Comparison of ENCODE assay signal across 8 mouse cellular contexts in the genomic region with DNA sequence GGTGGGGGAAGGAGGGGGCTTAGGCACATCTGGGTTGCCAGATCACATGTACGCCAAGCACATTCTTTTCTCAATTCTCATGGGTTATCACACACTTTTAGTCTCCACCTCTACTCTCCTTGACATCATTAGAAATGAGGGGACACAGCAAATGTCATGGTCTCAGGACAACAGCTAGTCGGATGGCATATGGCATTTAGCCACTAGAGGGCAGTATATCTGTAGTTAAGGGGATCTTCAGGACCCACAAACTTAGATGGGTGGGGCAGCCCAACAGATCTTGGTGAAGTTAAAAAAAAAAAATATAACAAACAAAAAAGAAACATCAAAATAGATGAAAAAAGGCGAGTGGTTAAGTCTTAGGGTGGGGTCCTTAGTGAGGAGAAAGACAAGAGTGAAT. TPM values are rescaled to one million over a fixed set of nuclear protein-coding genes. Genes with fewer than 3 reads are reported as not detected.
DNase-seq lines count a peak whose midpoint lies in the region; ATAC-seq lines count a peak whose summit lies in the region.

No protein-coding gene starts in this region.

- no peak for ATAC-seq in kidney, embryonic 14.5 days (ENCODE audit: low FRiP score, low TSS enrichment)
- no peak for ATAC-seq in embryonic facial prominence, embryonic 11.5 days (replicated peaks; ENCODE audit: insufficient number of reproducible peaks, low FRiP score, low TSS enrichment, low read depth)

- H3K9me3 ChIP-seq in kidney, embryonic 14.5 days (ENCODE audit: control insufficient read depth, low read length): no peaks in the 10 kb centered on the region
- no peaks in the 10 kb centered on the region for H3K9me3 ChIP-seq in embryonic facial prominence, embryonic 11.5 days (replicated peaks; ENCODE audit: control insufficient read depth, low read length)

- peak; percentile 49 for DNase-seq in kidney, adult 11 months
- peak; percentile 72 to 85 for DNase-seq in CD8-positive naive resting alpha-beta T cell, adult 2 months (ENCODE audit: low read depth in 2 of 2, low spot score in 2 of 2)
- peak; percentile 84 for DNase-seq in R1 (ENCODE audit: low read depth, low spot score)
- DNase-seq in embryonic facial prominence, embryonic 11.5 days (ENCODE audit: low spot score): peak; percentile 93
- DNase-seq in left cerebral cortex, postnatal 25 days (ENCODE audit: low spot score in 2 of 2): peak; percentile 63 to 70
- DNase-seq in right cerebral cortex, postnatal 10 days (ENCODE audit: low spot score in 2 of 2): peak; percentile 59 to 63
- DNase-seq in urinary bladder, postnatal 36 days (ENCODE audit: low spot score in 2 of 2): no peak

- no peak overlapping the region for H3K9ac ChIP-seq in kidney, embryonic 14.5 days (ENCODE audit: low read depth, low read length)
- no peak overlapping the region for H3K9ac ChIP-seq in embryonic facial prominence, embryonic 11.5 days (replicated peaks; ENCODE audit: low read length)

- no peak overlapping the region for H3K4me3 ChIP-seq in kidney, embryonic 14.5 days (ENCODE audit: low read length)
- no peak overlapping the region for H3K4me3 ChIP-seq in embryonic facial prominence, embryonic 11.5 days (ENCODE audit: low read depth, low read length)

- 19% methylated on average over 3 of the region's 3 CpGs for WGBS in kidney, embryonic 14.5 days
- WGBS in embryonic facial prominence, embryonic 11.5 days: 12% methylated on average over 3 of the region's 3 CpGs

- no peak overlapping the region for H3K4me2 ChIP-seq in kidney, embryonic 14.5 days (replicated peaks; ENCODE audit: low read depth, low read length)
- H3K4me2 ChIP-seq in embryonic facial prominence, embryonic 11.5 days (ENCODE audit: low read depth, low read length): no peak overlapping the region

- H3K4me1 ChIP-seq in kidney, embryonic 14.5 days (ENCODE audit: control insufficient read depth, insufficient read depth, low read length): peaks cover 4% of the 10 kb centered on the region; the same call in 1 of the 2 replicates
- H3K4me1 ChIP-seq in embryonic facial prominence, embryonic 11.5 days (ENCODE audit: control insufficient read depth, insufficient read depth, low read length): no peaks in the 10 kb centered on the region; the same call in none of the 2 replicates

- no peaks in the 10 kb centered on the region for H3K27me3 ChIP-seq in kidney, embryonic 14.5 days (ENCODE audit: control insufficient read depth, insufficient read depth, low read length)
- H3K27me3 ChIP-seq in embryonic facial prominence, embryonic 11.5 days (ENCODE audit: control insufficient read depth, insufficient read depth, low read length): no peaks in the 10 kb centered on the region

- H3K36me3 ChIP-seq in kidney, embryonic 14.5 days (ENCODE audit: control insufficient read depth, insufficient read depth, low read length): no peaks in the 10 kb centered on the region; the same call in 1 of the 2 replicates
- H3K36me3 ChIP-seq in embryonic facial prominence, embryonic 11.5 days (replicated peaks; ENCODE audit: control insufficient read depth, insufficient read depth, low read depth, low read length): no peaks in the 10 kb centered on the region

- no peak overlapping the region for H3K27ac ChIP-seq in kidney, embryonic 14.5 days (ENCODE audit: low read depth, low read length)
- H3K27ac ChIP-seq in embryonic facial prominence, embryonic 11.5 days (replicated peaks; ENCODE audit: low read depth, low read length): no peak overlapping the region

- intact Hi-C loops in left cerebral cortex, postnatal 25 days (cut with DNase I): loop anchor here (1.0 kb wide), 1 partner anchor 50 kb away; no protein-coding TSS in a partner anchor

RNA-seq across cellular contexts. Expression of gene Kmt2d, which starts 6.3 kb away (rescaled TPM):
- 17.5 and 21.4 TPM in 2 replicates for polyA plus RNA-seq in kidney, embryonic 14.5 days (2014; fragmentation: Nextera tagmentation; extraction: Ambion mirVana)
- polyA plus RNA-seq in embryonic facial prominence, embryonic 11.5 days (2014; fragmentation: Nextera tagmentation; extraction: Ambion mirVana): 11.6 and 12.0 TPM in 2 replicates
- 10 to 100 TPM; 78.0 to 80.2 TPM for total RNA-seq in left cerebral cortex, postnatal 25 days (2021)

RNA-seq across cellular contexts. Expression of gene Rhebl1, which starts 17.0 kb away (rescaled TPM):
- polyA plus RNA-seq in kidney, embryonic 14.5 days (2014; fragmentation: Nextera tagmentation; extraction: Ambion mirVana): 14.4 and 22.4 TPM in 2 replicates
- 16.7 and 17.0 TPM in 2 replicates for polyA plus RNA-seq in embryonic facial prominence, embryonic 11.5 days (2014; fragmentation: Nextera tagmentation; extraction: Ambion mirVana)
- 10 to 100 TPM in 1 of 2 experiments, 1 to 10 TPM in 1; 8.2 to 11.6 TPM for total RNA-seq in left cerebral cortex, postnatal 25 days (2021)

RNA-seq across cellular contexts. Expression of gene Dhh, which starts 21.0 kb away (rescaled TPM):
- 0.54 and 0.84 TPM in 2 replicates for polyA plus RNA-seq in kidney, embryonic 14.5 days (2014; fragmentation: Nextera tagmentation; extraction: Ambion mirVana)
- 0.76 and 1.3 TPM in 2 replicates for polyA plus RNA-seq in embryonic facial prominence, embryonic 11.5 days (2014; fragmentation: Nextera tagmentation; extraction: Ambion mirVana)
- under 1 TPM; 0.37 to 0.41 TPM for total RNA-seq in left cerebral cortex, postnatal 25 days (2021)

RNA-seq across cellular contexts. Expression of gene Lmbr1l, which starts 40.7 kb away (rescaled TPM):
- polyA plus RNA-seq in kidney, embryonic 14.5 days (2014; fragmentation: Nextera tagmentation; extraction: Ambion mirVana): 5.5 and 8.6 TPM in 2 replicates
- 3.9 and 7.1 TPM in 2 replicates for polyA plus RNA-seq in embryonic facial prominence, embryonic 11.5 days (2014; fragmentation: Nextera tagmentation; extraction: Ambion mirVana)
- total RNA-seq in left cerebral cortex, postnatal 25 days (2021): 10 to 100 TPM; 13.8 to 18.4 TPM

RNA-seq across cellular contexts. Expression of gene Prkag1, which starts 46.0 kb away (rescaled TPM):
- polyA plus RNA-seq in kidney, embryonic 14.5 days (2014; fragmentation: Nextera tagmentation; extraction: Ambion mirVana): 67.8 and 83.7 TPM in 2 replicates
- polyA plus RNA-seq in embryonic facial prominence, embryonic 11.5 days (2014; fragmentation: Nextera tagmentation; extraction: Ambion mirVana): 69.8 and 73.1 TPM in 2 replicates
- total RNA-seq in left cerebral cortex, postnatal 25 days (2021): 10 to 100 TPM; 44.1 to 55.6 TPM

Comparison
In these comparisons a context has a peak if more than half of its experiments do, and no peak if none do; other contexts are left out.
1. DNase-seq: peak in kidney, adult 11 months (single experiment), CD8-positive naive resting alpha-beta T cell, adult 2 months (2 of 2), R1 (single experiment), embryonic facial prominence, embryonic 11.5 days (single experiment), left cerebral cortex, postnatal 25 days (2 of 2) and right cerebral cortex, postnatal 10 days (2 of 2); none in urinary bladder, postnatal 36 days (0 of 2).